Mouse (Mus musculus) ES-E14 (cell line): ENCODE data around the gene Otop3.

Source experiments
- CHD2 ChIP-seq: IDR thresholded peaks from 2 replicates; pipeline ENCODE4 v1.6.1; 2014; ENCODE audit warnings: mild to moderate bottlenecking, low read depth, low read length, inconsistent platforms
- MAFK ChIP-seq: IDR thresholded peaks from 2 replicates; pipeline ENCODE4 v1.6.1; 2014; ENCODE audit warnings: mild to moderate bottlenecking, low read depth, low read length, inconsistent platforms; ENCODE audit not compliant: insufficient read depth

GRCm38 (mm10) chr11:115321906-115322693, 12.4 kb upstream of the Otop3 start, which contains the start of gene Ush1g:
- TF ChIP-seq MAFK = no peak
- TF ChIP-seq CHD2 = no peak
